Mouse (Mus musculus) retina, postnatal 1 day (tissue): ENCODE results near the gene Olfr319.
"Not testable (repeated sequence)": the region's sequence is repeated elsewhere in the genome, so short reads cannot be mapped to it uniquely, and the experiment has no call there.

Source experiments
- DNase-seq: peaks from one replicate; pipeline ENCODE4 v3.0.0-alpha.2; 2012

Olfr319 gene

DNA sequence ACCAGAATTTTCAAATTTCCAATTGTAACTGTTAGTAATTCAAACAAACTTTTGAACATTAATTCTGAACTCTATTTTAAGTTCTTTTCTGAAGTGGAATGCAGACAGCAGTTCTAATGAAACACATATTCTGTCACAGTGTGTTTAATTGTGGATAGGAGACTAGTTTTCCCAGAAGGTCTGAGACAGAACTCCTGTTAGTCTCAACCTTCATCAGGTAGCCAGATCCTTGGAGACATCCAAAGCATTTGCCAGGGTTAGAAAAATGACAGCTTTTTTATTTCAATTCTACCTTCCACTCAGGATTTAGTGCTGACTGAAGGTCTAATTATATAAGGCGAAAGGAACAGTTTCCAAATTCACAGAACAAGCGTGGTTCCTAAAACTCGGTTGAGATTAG is at the start of gene Olfr319:
TSS of gene Olfr319 (plus strand) at position 301 of the 400 bp plus-strand sequence.
- DNase-seq: no peak

DNA sequence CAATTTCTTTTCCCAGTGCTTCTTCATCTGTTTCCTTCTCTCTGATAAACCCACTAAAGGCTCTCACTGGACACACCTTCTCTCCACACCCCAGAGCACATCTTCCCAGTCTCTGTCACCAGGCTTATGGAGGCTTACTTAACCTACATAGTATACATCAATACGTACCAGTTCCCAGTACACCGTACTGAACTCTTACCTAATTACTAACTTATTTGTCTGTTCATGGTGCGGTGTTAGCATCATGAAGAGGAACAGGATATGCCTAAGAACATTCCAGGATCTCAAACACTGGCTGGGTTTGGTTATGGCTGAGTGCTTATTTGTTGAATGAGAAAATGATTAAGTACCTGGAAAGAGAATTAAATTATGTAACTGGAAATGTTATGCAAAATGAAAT is 43.8 kb upstream of the Olfr319 start:
- no peak for DNase-seq

DNA sequence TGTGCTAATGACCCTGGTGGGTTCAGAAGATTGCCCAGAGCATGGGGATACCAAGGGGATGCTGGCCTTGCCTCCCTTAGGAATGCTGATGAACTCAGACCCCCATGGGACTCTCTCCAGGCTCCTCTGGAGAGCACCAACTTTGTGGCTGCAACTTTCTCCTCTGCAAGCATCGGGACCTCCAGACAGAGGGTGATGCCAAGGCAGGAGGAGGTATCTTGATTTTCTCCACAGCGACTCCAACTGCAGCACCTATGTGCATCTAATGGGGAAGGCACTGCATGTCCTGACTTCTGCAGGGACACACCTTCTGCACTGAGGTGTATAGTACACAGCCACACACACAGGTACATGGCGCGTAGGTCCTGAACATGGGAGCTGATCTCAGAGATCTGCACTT is 40.4 kb upstream of the Olfr319 start, which contains the start of gene Olfr322:
TSS of gene Olfr322 (plus strand) at position 187 of the 400 bp plus-strand sequence.
- no peak for DNase-seq

- DNase-seq: no peak
Observed at GRCm38 (mm10) chr11:58669252-58669651, 29.7 kb upstream of the Olfr319 start.

DNA sequence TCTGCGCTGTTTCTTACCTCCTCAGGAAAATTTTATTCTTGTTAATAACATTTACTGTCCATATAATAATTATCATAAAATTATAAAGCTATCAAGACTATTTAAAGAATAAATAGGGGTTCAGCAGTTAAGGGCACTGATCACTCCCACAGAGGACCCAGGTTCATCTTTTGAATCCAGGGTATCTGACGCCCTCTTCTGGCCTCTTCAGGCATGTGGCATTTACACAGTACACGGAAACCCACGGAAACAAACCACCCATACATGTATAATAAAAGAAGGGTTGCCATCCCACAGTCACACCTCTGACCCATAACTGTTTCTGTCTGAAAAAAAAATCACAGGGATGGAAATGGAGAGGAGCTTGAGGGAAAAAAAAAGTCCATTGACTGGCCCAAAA is 27.1 kb upstream of the Olfr319 start:
- DNase-seq: no peak

DNA sequence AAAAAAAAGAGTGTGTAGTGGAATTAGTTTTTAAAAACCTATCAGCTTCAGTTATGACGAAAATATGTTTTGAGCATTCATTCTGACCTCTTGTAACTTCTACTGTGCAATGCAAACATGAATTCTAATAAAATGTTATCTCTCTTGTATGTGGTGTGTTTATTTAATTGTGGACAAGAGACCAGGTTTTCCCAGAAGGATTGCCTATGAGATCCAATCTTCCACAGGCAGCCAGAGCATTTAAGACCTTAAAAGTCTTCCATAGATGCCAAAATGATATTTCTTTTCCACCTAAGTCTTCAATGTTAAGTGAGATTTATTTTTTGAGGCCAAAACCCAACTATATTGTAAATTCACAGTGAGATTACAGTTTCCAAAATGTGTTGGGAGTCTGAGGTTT is 18.2 kb upstream of the Olfr319 start, which contains the start of gene Olfr320:
TSS of gene Olfr320 (plus strand) at position 301 of the 400 bp plus-strand sequence.
- DNase-seq: no peak

DNA sequence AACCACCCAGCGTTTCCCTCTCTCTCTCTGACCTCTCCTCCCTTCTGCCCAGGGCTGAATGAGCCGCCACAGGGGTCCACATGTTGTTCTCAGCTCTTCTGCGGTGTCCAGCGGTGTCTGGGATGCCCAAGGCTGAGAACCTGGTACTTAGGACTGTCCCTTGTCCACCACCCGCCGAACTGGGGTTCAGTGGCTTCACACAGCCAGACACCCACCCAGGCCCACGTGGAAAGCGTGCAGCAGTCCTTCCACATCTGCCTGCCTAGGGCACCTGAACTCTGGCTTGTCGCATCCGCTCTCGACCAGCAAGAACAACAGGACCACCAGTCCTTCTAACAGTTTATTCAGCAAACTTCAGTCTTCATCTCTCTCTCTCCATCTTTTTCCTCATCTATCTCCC is 10.1 kb downstream of the Olfr319 start:
- DNase-seq: no peak

DNA sequence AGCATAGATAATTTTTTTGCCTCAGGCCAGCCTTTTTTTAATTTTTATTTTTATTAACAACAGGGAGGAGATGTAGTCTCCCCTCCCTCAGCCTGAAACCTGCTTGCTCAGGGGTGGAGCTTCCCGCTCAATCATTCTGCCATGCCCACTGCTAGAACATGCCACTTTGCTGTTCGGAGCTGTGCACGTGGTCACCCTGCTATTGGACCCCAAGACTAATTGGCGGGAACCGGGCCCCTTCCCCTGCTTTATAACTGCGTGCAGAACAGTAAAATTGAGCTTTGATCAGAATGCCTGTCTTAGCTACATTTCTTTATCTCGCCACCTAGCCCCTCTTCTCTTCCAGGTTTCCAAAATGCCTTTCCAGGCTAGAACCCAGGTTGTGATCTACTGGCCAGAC is 18.8 kb downstream of the Olfr319 start:
- DNase-seq: not testable (repeated sequence)

- DNase-seq: no peak
Observed at GRCm38 (mm10) chr11:58719701-58720100, 20.7 kb downstream of the Olfr319 start.

DNA sequence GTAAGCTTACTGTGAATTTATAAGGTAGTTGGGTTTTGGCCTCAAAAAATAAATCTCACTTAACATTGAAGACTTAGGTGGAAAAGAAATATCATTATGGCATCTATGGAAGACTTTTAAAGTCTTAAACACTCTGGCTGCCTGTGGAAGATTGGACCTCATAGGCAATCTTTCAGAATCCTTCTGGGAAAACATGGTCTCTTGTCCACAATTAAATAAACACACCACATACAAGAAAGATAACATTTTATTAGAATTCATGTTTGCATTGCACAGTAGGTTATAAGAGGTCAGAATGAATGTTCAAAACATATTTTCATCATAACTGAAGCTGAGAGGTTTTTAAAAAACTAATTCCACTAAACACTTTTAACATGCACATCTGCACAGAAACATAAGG is 25.0 kb downstream of the Olfr319 start, which contains the start of gene Olfr318:
TSS of gene Olfr318 (minus strand) at position 101 of the 400 bp plus-strand sequence.
- no peak for DNase-seq

DNA sequence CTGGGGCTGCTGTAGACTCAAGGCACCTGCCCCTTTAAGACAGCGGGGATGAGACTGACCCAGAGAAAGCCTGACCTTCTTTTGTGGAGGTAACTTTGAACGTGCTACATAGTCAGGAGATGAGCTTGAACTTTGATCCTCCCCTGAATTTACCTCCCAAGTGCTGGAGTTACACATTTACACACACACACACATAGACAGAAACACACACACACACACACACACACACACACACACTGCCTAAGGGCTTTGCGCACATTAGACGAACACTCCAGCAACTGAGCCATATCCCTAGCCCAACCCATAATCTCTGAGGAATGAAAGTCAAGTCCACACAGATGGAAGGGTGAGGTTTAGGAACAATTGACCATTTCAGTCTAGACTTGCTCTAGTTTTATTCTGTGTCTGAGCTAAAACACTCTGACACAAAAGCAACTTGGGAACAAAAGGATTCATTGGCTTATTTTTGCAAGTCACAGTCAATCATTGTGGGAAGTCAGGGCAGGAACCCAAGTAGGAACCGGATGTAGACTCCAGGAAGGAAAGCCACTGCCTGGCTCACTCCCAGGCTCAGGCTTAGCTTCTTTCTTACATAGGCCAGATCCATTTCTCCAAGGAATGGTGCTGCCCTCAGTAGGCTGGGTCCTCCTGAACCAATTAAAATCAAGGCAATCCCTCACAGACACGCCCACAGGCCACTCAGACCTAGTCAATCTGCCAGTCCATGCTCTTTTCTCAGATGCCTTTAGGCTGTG is 29.1 kb downstream of the Olfr319 start:
- not testable (repeated sequence) for DNase-seq

DNA sequence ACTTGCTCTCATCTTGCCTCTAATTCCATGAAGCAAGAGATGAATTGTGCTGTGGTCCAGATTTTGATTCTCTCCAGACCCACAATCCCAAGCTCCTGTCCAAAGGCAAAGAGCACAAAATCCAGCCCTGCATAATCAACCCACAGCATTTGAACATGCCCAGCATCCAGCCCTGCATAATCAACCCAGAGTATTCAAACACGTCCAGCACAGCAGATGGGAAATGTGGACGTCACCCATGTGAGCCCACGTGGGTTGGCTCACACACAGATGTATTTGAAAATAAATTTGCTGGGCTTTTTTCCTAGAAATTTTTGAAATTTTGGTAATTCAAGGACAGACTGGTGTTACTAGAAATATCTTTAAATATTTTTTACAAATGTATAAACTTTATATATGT is 34.4 kb downstream of the Olfr319 start:
- DNase-seq: peak; percentile 26

- no peak for DNase-seq
Observed at GRCm38 (mm10) chr11:58738792-58739262, 39.9 kb downstream of the Olfr319 start, which contains the start of gene Olfr317. Olfr317 (minus strand) TSS chr11:58739212.

DNA sequence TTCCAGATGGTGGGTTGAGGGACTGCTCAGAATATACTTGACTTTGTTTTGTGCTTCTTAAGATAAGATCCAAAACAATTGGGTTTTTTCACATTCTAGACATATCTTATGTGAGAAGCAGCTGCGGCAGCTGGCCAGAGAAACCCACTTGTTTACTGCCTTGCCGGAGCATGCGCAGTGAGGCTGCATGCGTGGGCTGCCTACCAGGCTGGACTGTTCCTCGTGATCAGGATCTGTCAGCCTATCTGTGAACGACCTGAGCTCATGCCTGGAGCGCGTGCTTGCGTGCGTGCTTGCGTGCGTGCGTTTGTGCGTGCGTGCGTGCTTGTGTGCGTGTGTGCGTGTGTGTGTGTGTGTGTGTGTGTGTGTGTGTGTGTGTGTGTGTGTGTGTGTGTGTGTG is 52.1 kb downstream of the Olfr319 start:
- not testable (repeated sequence) for DNase-seq

DNA sequence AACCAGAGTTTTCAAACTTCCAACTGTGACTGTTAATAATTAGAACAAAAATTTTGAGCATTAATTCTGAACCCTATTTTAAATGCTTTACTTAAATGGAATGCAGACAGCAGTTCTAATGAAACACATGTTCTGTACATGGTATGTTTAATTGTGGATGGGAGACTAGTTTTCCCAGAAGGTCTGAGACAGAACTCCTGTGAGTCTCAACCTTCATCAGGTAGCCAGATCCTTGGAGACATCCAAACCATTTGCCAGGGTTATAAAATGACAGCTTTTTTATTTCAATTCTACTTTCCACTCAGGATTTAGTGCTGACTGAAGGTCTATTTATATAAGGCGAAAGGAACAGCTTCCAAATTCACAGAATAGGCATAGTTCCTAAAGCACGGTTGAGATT is 53.5 kb downstream of the Olfr319 start, which contains the start of gene Olfr316:
TSS of gene Olfr316 (plus strand) at position 301 of the 400 bp plus-strand sequence.
- DNase-seq: no peak
